Mouse (Mus musculus): Measurements from ENCODE around the gene Rgs8.

Rgs8 gene

DNA sequence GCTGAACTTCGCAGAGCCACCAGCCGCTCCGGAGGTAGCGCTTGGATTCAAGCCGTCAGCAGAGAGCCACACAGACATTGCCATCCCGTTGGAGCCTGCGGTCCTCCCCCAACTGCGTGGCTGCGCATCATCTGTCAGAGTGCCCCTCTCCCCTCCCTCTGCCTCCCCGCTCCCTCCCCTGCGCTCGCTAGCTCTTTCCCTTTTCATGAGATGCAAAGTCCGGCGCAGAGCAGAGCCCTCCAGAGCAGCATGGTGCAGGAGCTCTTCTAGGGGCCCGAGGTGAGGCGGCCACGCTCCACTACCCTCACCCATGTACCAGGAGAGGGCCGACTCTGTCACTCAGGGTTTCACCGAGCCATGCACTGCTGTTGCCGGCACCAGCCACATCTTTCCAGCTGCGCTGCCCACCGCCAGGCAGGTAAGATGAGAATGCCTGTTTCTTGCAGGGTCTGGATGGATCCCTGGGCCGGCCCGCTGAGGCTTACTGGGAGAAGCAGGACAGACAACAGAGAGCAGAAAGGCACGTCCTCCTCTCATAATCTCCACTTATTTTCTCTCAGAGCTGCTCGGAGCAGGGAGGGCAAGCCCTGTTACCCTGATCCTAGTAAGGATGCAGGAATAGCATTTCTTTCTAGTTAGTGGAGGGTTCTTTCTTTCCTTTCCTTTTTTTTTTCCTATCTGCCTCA is at the start of gene Rgs8:
TSS of gene Rgs8 (plus strand) at position 88 of the 686 bp plus-strand sequence.
- no peak for DNase-seq (ENCODE audit: extremely low spot score, low read depth, low spot score)

DNA sequence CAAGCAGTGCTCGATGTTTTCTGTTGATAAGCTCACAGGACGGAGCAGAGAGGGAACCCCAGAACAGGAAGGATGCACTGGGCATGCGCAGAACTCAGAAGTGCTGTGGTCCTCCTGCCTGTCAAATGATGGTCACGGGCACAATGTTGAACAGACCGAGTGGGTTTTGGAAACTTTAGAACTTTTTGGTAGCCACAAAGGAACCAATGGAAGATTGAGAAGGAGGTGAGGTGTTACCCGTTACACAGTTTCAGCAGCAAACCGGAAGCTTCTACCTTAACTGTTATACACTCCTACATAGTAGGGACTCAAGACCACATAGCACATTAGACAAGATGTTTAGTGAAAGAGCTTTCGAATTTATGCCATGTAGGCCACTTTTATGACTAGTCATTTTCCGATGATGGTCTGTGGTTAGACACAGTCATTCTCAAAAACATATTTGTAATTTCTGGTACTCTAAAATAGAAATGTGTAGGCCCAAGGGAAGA is 35.4 kb upstream of the Rgs8 start:
- DNase-seq (ENCODE audit: extremely low spot score, low read depth, low spot score): no peak

DNA sequence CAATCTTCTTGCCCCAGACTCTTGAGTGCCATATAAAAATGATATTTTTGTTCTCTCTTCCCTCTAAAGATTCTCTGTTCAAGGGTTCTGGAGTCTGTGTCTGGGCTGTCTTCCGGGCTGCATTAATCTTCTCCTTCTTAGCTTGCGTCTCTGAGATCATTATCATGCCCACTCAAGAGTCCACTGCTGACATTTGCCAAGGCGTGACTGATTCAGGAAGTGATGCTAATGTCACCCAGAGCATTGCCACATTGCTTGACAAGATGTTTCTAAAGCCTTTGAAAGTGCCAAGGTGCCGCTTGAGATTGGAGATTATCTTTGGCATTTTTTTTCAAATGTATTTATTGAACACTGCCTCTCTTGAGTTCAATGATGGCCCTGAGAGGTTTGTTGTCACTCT is 29.8 kb upstream of the Rgs8 start:
- no peak for DNase-seq (ENCODE audit: extremely low spot score, low read depth, low spot score)

DNA sequence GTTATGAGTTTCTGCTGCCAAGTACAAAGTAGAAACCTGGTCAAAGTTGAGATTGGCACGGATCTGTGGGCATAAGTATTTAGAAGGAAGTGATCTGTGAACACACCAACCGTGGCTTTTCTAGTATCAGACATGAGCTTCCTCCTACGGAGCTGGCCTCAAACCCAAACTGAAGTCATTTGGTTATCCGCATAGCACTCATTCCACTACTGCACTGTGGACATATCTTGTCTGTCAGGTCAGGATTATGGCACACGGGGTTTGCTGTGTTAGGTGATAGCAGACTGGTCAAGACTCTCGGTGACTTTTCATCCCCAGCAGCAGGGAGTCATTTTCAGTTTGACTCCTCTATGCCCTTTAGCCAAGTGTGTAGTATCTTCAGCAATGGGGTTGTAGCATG is 20.1 kb upstream of the Rgs8 start:
- DNase-seq (ENCODE audit: extremely low spot score, low read depth, low spot score): no peak

DNA sequence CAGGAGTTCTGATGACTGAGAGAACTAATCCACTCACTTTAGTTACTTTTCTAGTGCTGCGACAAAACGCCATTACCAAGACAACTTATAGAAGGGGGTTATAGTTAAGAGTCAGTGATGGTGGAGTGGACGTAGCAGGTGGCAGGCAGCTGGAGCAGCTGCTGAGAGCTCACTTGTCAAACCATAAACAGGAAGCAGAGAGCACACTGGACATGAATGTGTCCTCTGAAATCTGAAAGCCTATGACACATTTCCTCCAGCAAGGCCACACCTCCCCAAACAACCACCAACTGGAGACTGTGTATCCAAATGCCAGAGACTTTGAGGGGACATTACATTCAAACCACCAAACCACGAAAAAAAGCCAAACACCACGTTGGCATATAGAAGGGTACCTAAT is 17.8 kb upstream of the Rgs8 start:
- DNase-seq (ENCODE audit: extremely low spot score, low read depth, low spot score): no peak

DNA sequence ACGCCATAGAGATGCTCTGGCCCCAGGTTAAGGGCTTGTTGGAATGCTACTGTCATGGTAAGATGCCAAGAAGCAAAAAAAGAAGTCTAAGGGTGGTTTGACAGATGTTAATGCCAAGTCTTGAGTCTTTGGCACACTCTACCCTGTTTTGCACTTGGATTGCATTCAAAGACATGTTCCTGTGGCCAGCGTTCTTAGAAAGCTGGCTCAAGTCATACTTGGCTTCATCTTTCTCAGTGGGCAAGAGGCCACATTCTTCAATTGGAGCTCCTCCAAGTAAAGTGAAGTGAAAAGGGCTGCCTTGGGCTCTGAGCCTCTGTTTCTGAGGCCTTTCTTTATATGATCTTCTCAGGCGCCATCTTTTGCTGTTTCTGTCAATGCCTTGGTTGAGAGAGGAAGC is 17.3 kb upstream of the Rgs8 start:
- no peak for DNase-seq (ENCODE audit: extremely low spot score, low read depth, low spot score)

DNA sequence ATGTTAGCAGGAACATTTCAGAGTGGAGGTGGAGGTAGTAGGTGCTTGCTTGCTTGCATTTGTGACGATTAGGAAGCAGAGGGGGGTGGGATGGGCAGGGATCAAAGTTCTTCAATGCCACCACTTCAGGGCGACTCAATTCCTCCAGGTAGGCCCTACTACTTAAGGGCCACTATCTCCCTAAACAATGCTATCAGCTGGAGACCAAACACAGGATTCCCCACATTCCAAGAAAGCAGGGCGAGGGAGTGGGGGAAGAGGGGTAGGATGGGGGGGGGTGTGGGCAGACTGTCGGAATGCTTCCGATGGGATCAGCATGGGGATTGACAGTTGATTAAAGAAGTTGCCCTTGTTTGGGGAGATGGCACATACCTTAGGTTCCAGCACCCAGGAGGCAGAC is 16.0 kb upstream of the Rgs8 start:
- no peak for DNase-seq (ENCODE audit: extremely low spot score, low read depth, low spot score)

DNA sequence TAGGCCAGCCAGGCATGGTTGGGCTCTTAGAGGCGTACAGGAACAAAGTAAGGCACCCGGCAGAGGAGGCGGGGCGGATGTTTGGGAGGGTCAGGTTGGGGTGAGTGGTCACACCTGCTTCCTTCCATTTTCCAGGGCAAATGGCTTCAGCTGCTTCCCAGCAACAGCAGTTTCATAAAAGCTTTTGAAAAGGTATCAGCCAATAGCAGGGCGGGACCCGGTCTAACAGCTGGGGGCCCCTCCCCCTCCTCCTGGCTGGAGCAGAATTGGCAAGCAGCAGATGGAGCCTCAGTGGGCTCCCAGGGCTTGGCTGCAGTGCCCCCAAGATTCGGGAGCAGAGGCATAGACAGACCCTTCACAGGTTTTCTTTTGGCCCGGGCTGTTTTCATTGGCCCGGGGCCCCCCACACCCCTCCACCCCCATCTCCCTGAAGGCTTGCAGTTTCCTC is 11.3 kb upstream of the Rgs8 start:
- peak; percentile 28 for DNase-seq (ENCODE audit: extremely low spot score, low read depth, low spot score)

DNA sequence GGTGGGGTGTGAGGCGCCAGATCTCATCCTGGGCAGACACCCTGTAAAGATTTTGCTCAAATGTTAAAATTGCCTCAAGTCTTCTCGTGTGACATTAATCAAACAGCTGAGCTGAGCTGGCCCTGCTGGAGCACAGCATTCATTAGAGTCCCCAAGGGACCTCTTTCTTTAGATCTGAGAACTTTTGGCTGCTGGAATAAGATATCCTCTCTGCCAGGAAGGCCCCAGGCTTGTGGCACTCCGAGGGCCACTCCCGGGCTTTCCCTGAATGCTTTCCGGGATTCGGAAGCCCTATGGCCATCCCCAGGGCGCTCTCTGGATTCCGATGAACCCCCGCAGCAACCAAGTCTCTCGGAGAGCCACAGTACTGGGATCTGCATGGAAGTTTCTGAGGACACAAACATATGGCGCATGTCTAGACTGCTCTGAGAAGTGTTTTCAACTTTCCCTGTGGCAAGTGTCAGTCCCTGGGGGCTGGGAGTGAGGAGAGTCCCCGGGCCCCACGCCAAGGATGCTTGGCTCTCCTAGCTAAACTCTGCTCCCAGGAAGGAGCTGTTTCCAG is 10.8 kb upstream of the Rgs8 start:
- DNase-seq (ENCODE audit: extremely low spot score, low read depth, low spot score): no peak

DNA sequence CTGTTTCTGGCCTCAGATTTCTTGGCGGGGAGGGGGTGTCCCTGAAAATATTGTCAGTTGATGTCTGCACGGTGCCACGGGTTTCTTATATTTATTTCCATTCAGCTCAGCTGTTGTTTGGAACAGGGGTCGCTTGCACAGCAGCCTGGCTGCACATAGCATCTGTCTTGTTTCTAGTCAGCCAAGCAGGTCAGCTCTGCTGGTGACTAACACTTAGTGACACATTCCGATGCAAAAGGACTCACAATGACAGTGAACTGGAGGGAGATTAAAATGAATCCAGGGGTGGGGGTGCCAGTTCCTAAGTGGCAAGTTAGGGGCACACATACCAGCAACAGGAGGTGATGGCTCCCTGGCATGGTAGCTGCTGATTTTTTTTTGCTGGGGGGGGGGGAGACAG is 849 bp downstream of the Rgs8 start:
- DNase-seq (ENCODE audit: extremely low spot score, low read depth, low spot score): no peak

DNA sequence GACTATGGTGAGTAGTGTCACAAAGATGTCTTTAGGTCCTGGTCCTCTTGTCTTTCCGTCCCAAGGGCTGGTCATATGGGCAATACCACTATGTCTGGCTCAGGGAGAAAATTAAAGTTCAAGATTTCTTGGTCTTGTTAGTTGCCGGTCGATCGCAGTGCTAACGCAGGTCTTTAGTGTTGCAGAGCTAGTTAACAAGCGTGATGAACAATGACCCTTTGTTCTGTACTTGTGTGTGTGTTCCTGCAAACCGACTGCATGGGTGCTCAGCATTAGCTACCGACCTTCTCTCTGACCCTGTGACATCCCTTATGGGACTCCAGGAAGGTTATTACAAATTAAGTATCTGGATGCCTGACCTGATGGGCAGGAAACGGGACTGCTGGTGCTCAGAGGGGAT is 6.8 kb downstream of the Rgs8 start:
- DNase-seq (ENCODE audit: extremely low spot score, low read depth, low spot score): no peak

DNA sequence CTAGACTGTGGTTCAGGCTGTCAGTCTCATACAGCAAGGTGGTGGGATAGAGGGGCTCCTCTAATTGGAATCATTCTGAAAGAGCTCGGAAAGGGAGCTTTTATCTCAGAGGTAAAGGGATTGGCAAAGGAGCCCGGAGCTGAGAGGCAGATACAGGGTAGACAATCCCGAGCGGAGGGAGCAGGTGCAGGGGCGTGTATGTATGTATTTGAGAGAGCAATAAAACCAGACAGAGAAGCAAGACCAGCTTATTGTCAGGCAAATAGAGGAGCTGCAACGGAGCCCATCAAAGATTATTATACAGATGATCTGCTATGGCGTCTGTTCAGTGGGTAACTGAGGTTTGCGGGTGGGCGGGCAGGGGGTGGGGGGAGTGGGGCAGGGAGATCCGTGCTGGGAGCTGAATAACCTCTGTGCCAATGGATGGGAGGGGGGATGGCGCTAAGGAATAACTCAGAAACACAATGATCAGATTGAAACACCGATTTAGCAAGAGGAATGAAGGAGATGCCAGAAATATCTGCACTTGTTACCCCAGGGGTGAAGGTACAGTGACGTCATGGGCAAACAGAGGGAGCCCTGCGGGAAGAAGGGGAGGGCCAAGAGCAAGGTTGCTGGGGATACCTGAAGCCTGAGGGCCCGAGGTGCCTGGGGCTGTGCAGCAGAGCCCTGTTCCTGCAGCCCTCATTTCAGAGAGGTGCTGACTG is 8.3 kb downstream of the Rgs8 start:
- no peak for DNase-seq (ENCODE audit: extremely low spot score, low read depth, low spot score)

DNA sequence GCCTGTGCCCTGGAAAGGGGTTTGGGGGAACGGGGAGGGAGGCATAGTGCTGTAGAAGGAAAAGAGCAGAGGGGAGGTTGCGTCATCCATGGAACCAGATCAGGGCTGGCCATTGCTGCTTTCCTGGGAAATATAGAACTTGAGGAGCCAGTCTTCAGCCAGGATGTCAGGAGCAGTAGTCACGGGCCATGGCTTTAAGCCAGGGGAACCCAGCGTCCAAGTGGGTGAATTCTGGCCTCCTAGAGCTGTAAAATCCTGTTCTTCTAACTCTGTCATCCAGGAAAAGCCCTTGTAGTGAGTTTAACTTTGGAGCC is 8.8 kb downstream of the Rgs8 start:
- no peak for DNase-seq (ENCODE audit: extremely low spot score, low read depth, low spot score)

DNA sequence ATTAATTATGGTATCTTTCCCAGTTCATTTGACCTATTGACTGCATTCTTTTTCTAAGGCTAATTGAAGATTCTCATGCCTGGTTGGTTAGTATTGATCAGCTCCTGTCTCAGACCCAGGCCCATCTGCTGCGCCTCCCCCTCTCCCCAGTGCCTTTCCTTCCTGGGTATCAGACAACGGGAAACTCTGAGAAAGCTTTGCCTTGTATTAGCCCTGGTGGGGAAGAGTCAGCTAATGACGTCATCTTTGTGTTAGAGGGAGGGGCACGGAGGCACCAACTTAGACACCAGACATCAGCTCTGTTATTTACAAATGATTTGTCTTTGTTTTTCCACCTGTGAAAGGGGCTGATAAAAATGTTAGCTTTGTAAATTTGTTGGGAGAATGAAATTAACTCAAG is 9.5 kb downstream of the Rgs8 start:
- DNase-seq (ENCODE audit: extremely low spot score, low read depth, low spot score): no peak

DNA sequence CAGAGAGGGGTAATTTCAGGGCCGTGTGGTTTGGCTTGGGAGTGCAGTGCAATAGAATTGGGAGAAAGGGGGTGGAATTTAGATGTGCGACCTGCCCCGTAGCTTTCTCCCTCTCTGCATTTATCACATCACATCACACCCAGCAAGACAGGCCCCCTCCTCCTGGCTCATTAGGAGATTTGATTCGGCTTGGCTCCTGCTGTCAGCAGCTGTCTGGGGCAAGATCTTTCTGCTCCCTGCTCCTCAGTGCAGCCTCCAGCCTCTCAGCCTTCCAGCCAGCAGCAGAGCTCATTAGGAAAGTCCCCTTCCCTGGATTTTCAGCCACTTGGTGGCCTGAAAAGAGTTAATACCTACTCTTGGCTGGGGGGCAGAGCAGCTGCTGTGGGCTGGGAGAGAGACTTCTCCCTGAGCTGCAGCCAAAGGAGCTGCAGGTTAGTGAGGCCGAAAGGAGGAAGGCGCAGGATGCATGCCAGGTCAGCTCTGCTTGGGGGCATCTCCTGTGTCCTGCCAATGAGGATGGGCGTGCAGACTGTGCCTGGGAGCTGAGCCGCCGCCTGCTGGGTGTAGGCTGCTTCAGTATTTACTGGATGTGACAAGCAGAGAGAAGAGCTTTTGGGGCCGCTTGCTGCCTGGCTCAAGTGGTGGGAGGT is 12.4 kb downstream of the Rgs8 start:
- no peak for DNase-seq (ENCODE audit: extremely low spot score, low read depth, low spot score)

DNA sequence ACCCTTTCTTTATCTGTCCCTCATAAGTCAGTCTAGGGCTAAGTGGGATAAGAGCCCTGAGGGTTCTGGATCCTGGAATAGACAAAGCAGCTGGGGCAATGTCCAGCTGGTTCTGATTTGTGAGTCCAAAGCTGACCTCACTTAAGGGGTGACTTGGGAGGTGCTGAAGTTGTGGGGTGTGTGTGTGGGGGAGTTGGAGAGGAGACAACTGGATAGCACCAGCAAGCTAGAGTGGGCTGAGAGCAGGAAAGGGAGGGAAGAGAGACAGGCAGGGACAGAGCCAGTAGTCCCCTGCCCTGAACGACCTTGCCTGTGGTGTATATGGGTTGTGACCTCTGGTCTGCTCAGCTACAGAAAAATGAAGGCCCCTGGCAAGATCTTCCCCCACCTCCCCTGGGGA is 13.4 kb downstream of the Rgs8 start:
- no peak for DNase-seq (ENCODE audit: extremely low spot score, low read depth, low spot score)

DNA sequence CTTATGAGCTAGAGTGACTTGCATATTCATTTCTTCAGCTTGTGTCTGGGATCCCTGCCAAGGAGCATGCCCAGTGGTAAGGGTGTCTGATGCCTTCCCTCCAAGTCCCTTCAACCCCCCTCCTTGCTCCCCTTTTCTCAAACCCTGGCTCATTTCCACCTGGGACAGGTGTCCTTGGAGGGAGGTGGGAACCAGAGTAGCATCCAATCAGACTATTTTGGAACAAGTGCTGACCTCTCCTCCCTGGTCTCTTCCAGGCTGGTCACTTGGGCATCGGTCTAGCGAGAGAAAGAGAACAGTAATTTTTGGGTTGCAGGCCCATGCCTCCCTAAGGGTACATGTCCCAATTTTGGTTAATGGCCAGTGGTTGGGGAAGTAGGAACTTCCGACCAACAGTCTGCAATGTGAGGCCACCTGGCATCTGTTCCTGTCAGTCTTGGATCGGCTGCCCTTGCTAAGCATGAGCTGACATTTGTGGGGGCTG is 14.5 kb downstream of the Rgs8 start:
- no peak for DNase-seq (ENCODE audit: extremely low spot score, low read depth, low spot score)

DNA sequence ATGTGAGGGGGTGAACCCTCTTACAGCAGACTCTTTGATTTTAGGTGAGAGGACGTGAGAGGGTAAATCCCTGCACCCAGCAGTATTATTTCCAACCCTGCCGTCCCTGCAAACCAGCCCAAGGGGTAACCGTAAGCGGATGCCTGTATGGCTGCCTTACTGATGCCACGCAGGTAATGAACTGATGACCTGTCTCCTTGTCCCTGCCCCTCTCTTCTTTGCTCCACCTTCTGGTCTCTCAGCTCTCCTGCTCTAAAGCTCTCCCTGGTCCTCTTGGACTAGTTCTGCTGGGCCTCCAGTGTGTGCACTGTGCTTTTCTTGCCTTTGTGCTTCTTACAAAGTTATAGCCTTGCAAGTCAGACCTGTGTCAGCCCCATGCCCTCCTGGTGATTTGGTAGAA is 15.0 kb downstream of the Rgs8 start:
- DNase-seq (ENCODE audit: extremely low spot score, low read depth, low spot score): no peak

DNA sequence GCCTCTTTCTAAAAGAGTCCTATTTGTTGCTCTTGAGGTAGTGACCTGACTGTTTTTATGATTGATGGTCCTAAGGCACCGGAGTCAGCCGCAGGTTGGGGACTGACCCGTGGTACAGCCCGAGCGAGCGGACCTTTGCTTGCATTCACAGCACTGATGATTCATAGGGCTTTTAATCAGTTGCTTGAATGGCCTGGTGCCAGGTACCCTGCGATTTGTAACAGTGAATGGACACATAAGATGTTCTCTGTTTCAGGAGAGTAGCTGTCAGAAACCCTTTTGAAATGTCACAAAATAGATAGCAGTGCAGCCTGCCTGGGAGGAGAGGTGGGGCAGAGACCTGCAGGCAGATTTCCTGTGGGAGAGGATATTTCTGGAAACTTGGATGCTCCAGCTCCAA is 16.3 kb downstream of the Rgs8 start:
- DNase-seq (ENCODE audit: extremely low spot score, low read depth, low spot score): no peak

DNA sequence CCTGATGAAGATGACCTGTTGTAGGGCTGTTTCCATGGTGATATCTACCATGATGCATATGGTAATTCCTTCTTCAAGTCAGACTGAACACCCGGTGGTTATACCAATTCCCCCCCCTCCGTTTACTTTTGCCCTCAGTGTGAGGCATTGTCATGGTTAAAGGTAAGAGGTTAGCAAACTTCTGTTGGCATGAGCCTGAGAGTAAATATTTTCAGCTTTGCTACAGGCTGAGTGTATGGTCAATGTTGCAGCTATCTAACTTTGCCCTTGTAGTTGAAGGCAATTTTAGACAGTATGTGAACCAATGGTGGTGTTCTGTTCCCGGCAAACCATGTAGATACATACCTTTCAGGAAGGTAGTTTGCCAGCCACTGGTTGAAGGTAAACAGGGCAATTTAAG is 16.9 kb downstream of the Rgs8 start:
- DNase-seq (ENCODE audit: extremely low spot score, low read depth, low spot score): no peak

DNA sequence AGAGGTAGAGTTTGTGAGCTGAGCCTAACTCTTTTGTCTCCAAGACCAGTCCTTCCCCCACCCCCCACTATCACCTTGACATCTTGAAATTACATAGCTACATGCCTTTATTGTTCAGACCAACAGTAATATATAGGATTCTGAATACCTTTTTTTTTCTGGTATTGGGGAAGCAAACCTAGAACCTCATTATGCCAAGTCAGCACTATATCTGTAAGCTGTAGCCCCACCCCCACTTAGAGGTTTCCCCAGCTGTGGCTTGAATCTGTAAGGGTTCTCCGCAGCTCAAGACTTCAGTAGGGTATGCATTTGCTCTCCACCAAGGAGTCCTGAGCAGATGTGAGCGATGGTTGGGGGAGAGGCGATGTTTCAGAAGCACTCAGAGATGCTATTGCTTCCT is 18.5 kb downstream of the Rgs8 start:
- no peak for DNase-seq (ENCODE audit: extremely low spot score, low read depth, low spot score)

DNA sequence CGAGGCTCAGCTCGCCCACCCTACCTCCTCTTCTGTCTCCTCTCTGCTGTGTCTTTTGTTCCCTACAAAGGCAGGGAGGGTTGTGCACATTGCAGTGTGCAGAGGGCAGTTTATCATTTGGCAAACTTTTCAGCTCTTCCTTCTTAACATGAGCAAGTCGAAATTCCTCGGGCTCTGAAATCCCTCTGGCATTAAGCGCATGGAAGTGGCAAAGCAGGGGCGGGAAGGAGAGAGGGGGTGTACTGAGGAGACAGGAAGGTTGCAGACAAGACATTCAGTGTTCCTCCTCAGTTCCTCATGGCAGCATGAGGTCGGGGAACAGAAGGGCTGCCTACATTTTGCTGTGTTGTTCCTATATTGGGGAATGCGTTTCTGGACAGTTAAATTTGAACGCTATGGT is 19.9 kb downstream of the Rgs8 start:
- no peak for DNase-seq (ENCODE audit: extremely low spot score, low read depth, low spot score)
